Mouse (Mus musculus) forebrain, embryonic 12.5 days (tissue): Measurements from ENCODE around the gene Rbm47. TPM values are rescaled to one million over a fixed set of nuclear protein-coding genes. Genes with fewer than 3 reads are reported as not detected.
A peak's percentile ranks its signal among the peaks of the same experiment; 100 is the strongest.
"Not testable (repeated sequence)": the region's sequence is repeated elsewhere in the genome, so short reads cannot be mapped to it uniquely, and the experiment has no call there.

Experiments
- ATAC-seq: fragments of 200-750 bp; cut with Nextera tagmentation; 2 replicates; pipeline ENCODE4 v1.8.0; 2017; ENCODE audit warnings: moderate TSS enrichment; ENCODE audit not compliant: low FRiP score
- H3K27ac ChIP-seq: fragments of 300-500 bp; sonication (generic); 2 replicates; pipeline ENCODE4 v1.5.1; 2016; ENCODE audit warnings: mild to moderate bottlenecking
- H3K27me3 ChIP-seq: fragments of 300-500 bp; sonication (generic); 2 replicates; pipeline ENCODE4 v1.6.1; 2016; ENCODE audit warnings: mild to moderate bottlenecking
- H3K36me3 ChIP-seq: fragments of 300-500 bp; sonication (generic); replicated peaks from 2 replicates; pipeline ENCODE4 v1.6.1; 2016; ENCODE audit warnings: mild to moderate bottlenecking
- H3K4me1 ChIP-seq: fragments of 300-500 bp; sonication (generic); 2 replicates; pipeline ENCODE4 v1.6.1; 2016
- H3K4me2 ChIP-seq: fragments of 300-500 bp; sonication (generic); 2 replicates; pipeline ENCODE4 v1.6.1; 2016; ENCODE audit warnings: mild to moderate bottlenecking, moderate library complexity
- H3K4me3 ChIP-seq: fragments of 300-500 bp; sonication (generic); replicated peaks from 2 replicates; pipeline ENCODE4 v1.5.1; 2016; ENCODE audit warnings: mild to moderate bottlenecking
- H3K9ac ChIP-seq: fragments of 300-500 bp; sonication (generic); 2 replicates; pipeline ENCODE4 v1.6.1; 2016; ENCODE audit warnings: mild to moderate bottlenecking
- H3K9me3 ChIP-seq: fragments of 300-500 bp; sonication (generic); 2 replicates; pipeline ENCODE4 v1.6.1; 2016
- WGBS: fragments of 180-500 bp; shearing (Covaris S2); methylation state at CpG from one replicate; pipeline ENCODE4 v1.1.7; 2016; 5-methylcytosine and 5-hydroxymethylcytosine counted together
- polyA plus RNA-seq: library from polyadenylated mRNA; unstranded; fragments of >200 nt; fragmentation: Nextera tagmentation; extraction: Ambion mirVana; gene quantifications from 2 replicates; pipeline ENCODE4 v1.2.1, GENCODE M21; 2016

The Rbm47 gene
- polyA plus RNA-seq, 1 experiment from 2014 or later, result 6.4 TPM

- Histone ChIP-seq H3K9ac (no peak overlapping the region), H3K27me3 (no peaks in the 10 kb centered on the region), H3K27ac (no peak overlapping the region), H3K4me3 (no peak overlapping the region), H3K4me1 (no peaks in the 10 kb centered on the region), H3K9me3 (no peaks in the 10 kb centered on the region), H3K4me2 (no peak overlapping the region), H3K36me3 (no peaks in the 10 kb centered on the region)
- WGBS, result 82% methylated on average over 16 of the region's 16 CpGs
- no peak for ATAC-seq
Measured at GRCm38 (mm10) chr5:66190481-66191184, 17.7 kb upstream of the Rbm47 start.

GRCm38 (mm10) chr5:66188591-66188990 lies 15.7 kb upstream of the Rbm47 start:
- WGBS, result 93% methylated on average over 6 of the region's 7 CpGs
- H3K27ac ChIP-seq, H3K9me3 ChIP-seq, H3K4me3 ChIP-seq, H3K9ac ChIP-seq, H3K27me3 ChIP-seq, H3K4me1 ChIP-seq, H3K4me2 ChIP-seq, ATAC-seq, H3K36me3 ChIP-seq: not testable (repeated sequence)

- H3K27ac ChIP-seq, result no peak overlapping the region
- no peak overlapping the region for H3K4me2 ChIP-seq
- no peak overlapping the region for H3K9ac ChIP-seq
- H3K9me3 ChIP-seq, result no peaks in the 10 kb centered on the region
- H3K27me3 ChIP-seq, result no peaks in the 10 kb centered on the region
- no peaks in the 10 kb centered on the region for H3K4me1 ChIP-seq
- H3K36me3 ChIP-seq, result no peaks in the 10 kb centered on the region
- WGBS, result 82% methylated on average over 3 of the region's 3 CpGs
- H3K4me3 ChIP-seq, result no peak overlapping the region
- ATAC-seq, result no peak
Measured at GRCm38 (mm10) chr5:66182156-66182555, 9.2 kb upstream of the Rbm47 start.

- H3K36me3 ChIP-seq, result no peaks in the 10 kb centered on the region
- 0 out of 2 replicates have a peak, but pooled peaks cover 4% of the 10 kb centered on the region for H3K9me3 ChIP-seq
- H3K4me3 ChIP-seq, result no peak overlapping the region
- ATAC-seq, result peak; percentile 61
- 58% methylated on average over 23 of the region's 23 CpGs for WGBS
- H3K27ac ChIP-seq, result peak overlapping the region; percentile 59
- no peak overlapping the region for H3K9ac ChIP-seq
- H3K27me3 ChIP-seq, result no peaks in the 10 kb centered on the region
- H3K4me1 ChIP-seq, result peaks cover 10% of the 10 kb centered on the region; the same call in 1 of the 2 replicates
- H3K4me2 ChIP-seq, result peak overlapping the region; percentile 19
Measured at GRCm38 (mm10) chr5:66174160-66174837, 1.4 kb upstream of the Rbm47 start.

GRCm38 (mm10) chr5:66170591-66170990 lies 2.3 kb downstream of the Rbm47 start:
- no peak overlapping the region for H3K4me3 ChIP-seq
- H3K36me3 ChIP-seq, result no peaks in the 10 kb centered on the region
- H3K27ac ChIP-seq, result no peak overlapping the region
- 0 out of 2 replicates have a peak, but pooled peaks cover 1% of the 10 kb centered on the region for H3K9me3 ChIP-seq
- no peak for ATAC-seq
- no peak overlapping the region for H3K4me2 ChIP-seq
- no peaks in the 10 kb centered on the region for H3K27me3 ChIP-seq
- 92% methylated on average over 9 of the region's 9 CpGs for WGBS
- H3K9ac ChIP-seq, result no peak overlapping the region
- peaks cover 10% of the 10 kb centered on the region; the same call in 1 of the 2 replicates for H3K4me1 ChIP-seq

- no peaks in the 10 kb centered on the region for H3K27me3 ChIP-seq
- no peaks in the 10 kb centered on the region for H3K36me3 ChIP-seq
- no peak overlapping the region for H3K4me3 ChIP-seq
- no peak overlapping the region for H3K4me2 ChIP-seq
- H3K9ac ChIP-seq, result no peak overlapping the region
- WGBS, result 92% methylated on average over 2 of the region's 2 CpGs
- no peaks in the 10 kb centered on the region for H3K9me3 ChIP-seq
- H3K27ac ChIP-seq, result no peak overlapping the region
- ATAC-seq, result no peak
- H3K4me1 ChIP-seq, result peaks cover 2% of the 10 kb centered on the region; the same call in 1 of the 2 replicates
Measured at GRCm38 (mm10) chr5:66169099-66169485, 3.8 kb downstream of the Rbm47 start.

- Histone ChIP-seq H3K4me1 (no peaks in the 10 kb centered on the region), H3K4me3 (no peak overlapping the region), H3K36me3 (no peaks in the 10 kb centered on the region), H3K27ac (no peak overlapping the region), H3K27me3 (no peaks in the 10 kb centered on the region), H3K9me3 (no peaks in the 10 kb centered on the region), H3K4me2 (no peak overlapping the region), H3K9ac (no peak overlapping the region)
- no peak for ATAC-seq
- WGBS, result 87% methylated on average over 8 of the region's 8 CpGs
Measured at GRCm38 (mm10) chr5:66168462-66169098, 4.3 kb downstream of the Rbm47 start.

GRCm38 (mm10) chr5:66166931-66167330 lies 6.0 kb downstream of the Rbm47 start:
- no peak overlapping the region for H3K9ac ChIP-seq
- WGBS, result 83% methylated on average over 5 of the region's 5 CpGs
- H3K27me3 ChIP-seq, result no peaks in the 10 kb centered on the region
- no peak overlapping the region for H3K27ac ChIP-seq
- H3K4me2 ChIP-seq, result no peak overlapping the region
- no peaks in the 10 kb centered on the region for H3K9me3 ChIP-seq
- no peak for ATAC-seq
- H3K36me3 ChIP-seq, result no peaks in the 10 kb centered on the region
- no peak overlapping the region for H3K4me3 ChIP-seq
- no peaks in the 10 kb centered on the region for H3K4me1 ChIP-seq

GRCm38 (mm10) chr5:66166193-66166629 lies 6.7 kb downstream of the Rbm47 start:
- H3K9ac ChIP-seq, result no peak overlapping the region
- no peak overlapping the region for H3K4me3 ChIP-seq
- no peak overlapping the region for H3K27ac ChIP-seq
- WGBS, result 76% methylated on average over 4 of the region's 4 CpGs
- no peaks in the 10 kb centered on the region for H3K4me1 ChIP-seq
- H3K36me3 ChIP-seq, result no peaks in the 10 kb centered on the region
- H3K4me2 ChIP-seq, result no peak overlapping the region
- no peak for ATAC-seq
- H3K27me3 ChIP-seq, result no peaks in the 10 kb centered on the region
- H3K9me3 ChIP-seq, result no peaks in the 10 kb centered on the region

GRCm38 (mm10) chr5:66165748-66166147 lies 7.2 kb downstream of the Rbm47 start:
- no peak overlapping the region for H3K9ac ChIP-seq
- H3K9me3 ChIP-seq, result no peaks in the 10 kb centered on the region
- no peak overlapping the region for H3K4me2 ChIP-seq
- ATAC-seq, result no peak
- no peaks in the 10 kb centered on the region for H3K27me3 ChIP-seq
- H3K4me1 ChIP-seq, result no peaks in the 10 kb centered on the region
- H3K36me3 ChIP-seq, result no peaks in the 10 kb centered on the region
- H3K27ac ChIP-seq, result no peak overlapping the region
- 85% methylated on average over 8 of the region's 8 CpGs for WGBS
- no peak overlapping the region for H3K4me3 ChIP-seq

- Histone ChIP-seq H3K4me3 (no peak overlapping the region), H3K36me3 (no peaks in the 10 kb centered on the region), H3K4me2 (no peak overlapping the region), H3K4me1 (peaks cover 6% of the 10 kb centered on the region), H3K9me3 (no peaks in the 10 kb centered on the region), H3K27me3 (peaks cover 34% of the 10 kb centered on the region), H3K9ac (no peak overlapping the region), H3K27ac (no peak overlapping the region)
- no peak for ATAC-seq
- WGBS, result 59% methylated on average over 9 of the region's 9 CpGs
Measured at GRCm38 (mm10) chr5:66156431-66156962, 16.4 kb downstream of the Rbm47 start.

- H3K9ac ChIP-seq, result no peak overlapping the region
- peaks cover 24% of the 10 kb centered on the region for H3K4me1 ChIP-seq
- H3K36me3 ChIP-seq, result no peaks in the 10 kb centered on the region
- no peak overlapping the region for H3K4me2 ChIP-seq
- H3K27me3 ChIP-seq, result peaks cover 46% of the 10 kb centered on the region
- 90% methylated on average over 6 of the region's 6 CpGs for WGBS
- H3K27ac ChIP-seq, result no peak overlapping the region
- H3K9me3 ChIP-seq, result no peaks in the 10 kb centered on the region
- no peak for ATAC-seq
- no peak overlapping the region for H3K4me3 ChIP-seq
Measured at GRCm38 (mm10) chr5:66154616-66155015, 18.3 kb downstream of the Rbm47 start.
